Mouse (Mus musculus) right cerebral cortex, postnatal 10 days (tissue): ENCODE data around the gene Slc38a9.
A peak's percentile ranks its signal among the peaks of the same experiment; 100 is the strongest.

ENCODE experiments used
- DNase-seq, 2 experiments: peaks; one replicate each; pipeline ENCODE4 v3.0.0; 2021; ENCODE audit warnings: low spot score in 2 of 2

Gene Slc38a9

GRCm38 (mm10) chr13:112660574-112661381 is at the start of gene Slc38a9:
Gene Slc38a9 (plus strand): TSS chr13:112660751.
- peak; percentile 96 to 97 for DNase-seq

DNA sequence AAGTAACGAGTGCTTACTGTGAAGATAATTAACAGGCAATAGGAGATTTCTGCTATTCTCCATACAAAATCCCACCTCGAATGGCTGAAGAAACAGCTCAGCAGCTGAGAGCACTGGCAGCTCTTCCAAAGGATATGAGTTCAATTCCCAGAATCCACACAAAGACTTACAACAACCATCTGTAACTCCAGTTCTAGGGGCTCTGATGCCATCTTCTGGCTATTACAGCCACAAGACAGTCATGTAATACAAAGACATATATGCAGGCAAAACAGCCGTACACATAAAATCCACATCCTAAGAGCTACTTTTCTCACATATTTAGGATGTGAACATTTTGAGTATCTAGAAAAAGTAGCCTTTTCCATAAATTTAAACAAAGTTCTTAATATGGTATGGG is 39.0 kb upstream of the Slc38a9 start:
- DNase-seq: no peak

GRCm38 (mm10) chr13:112623656-112624055 is 36.9 kb upstream of the Slc38a9 start:
- DNase-seq: no peak

DNA sequence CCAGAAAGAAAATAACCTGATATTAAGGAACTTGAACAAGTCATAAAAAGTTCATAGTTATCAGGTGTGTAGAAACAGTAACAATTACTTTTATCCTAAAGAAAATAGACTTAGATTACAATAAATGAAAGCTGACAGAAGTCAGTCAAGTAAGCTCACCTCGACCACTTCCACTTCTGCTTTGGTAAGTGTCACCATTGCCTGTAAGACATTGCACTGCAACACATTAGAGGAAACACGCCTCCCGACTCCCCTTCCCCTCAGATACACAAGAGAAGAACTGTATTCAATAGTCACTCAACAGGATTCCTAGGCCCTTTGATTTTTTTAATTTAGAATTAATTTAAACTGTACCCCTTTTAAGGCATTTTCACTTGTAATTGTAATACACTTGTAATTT is 35.9 kb upstream of the Slc38a9 start:
- DNase-seq: no peak

- DNase-seq: no peak
Measured at GRCm38 (mm10) chr13:112625566-112625965, 35.0 kb upstream of the Slc38a9 start.

GRCm38 (mm10) chr13:112635174-112635837 is 25.2 kb upstream of the Slc38a9 start:
- DNase-seq: no peak

DNA sequence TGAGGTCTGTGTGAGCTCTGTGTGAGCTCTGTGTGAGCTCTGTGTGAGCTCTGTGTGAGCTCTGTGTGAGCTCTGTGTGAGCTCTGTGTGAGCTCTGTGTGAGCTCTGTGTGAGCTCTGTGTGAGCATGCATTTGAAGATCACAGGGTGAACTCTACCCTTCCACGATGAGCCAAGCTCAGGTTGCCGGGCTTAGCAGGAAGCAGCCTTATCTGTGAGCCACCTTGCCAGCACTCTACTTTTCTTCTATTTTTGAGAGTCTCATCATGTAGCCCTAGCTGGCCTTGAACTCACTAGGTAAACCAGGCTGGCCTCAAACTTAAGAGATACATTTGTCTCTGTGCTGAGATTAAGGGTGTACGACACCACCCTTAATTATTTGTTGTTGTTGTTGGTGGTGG is 24.1 kb upstream of the Slc38a9 start:
- no peak for DNase-seq

- DNase-seq: no peak
Measured at GRCm38 (mm10) chr13:112639111-112639510, 21.4 kb upstream of the Slc38a9 start.

- DNase-seq: no peak
Measured at GRCm38 (mm10) chr13:112642897-112643296, 17.7 kb upstream of the Slc38a9 start.

DNA sequence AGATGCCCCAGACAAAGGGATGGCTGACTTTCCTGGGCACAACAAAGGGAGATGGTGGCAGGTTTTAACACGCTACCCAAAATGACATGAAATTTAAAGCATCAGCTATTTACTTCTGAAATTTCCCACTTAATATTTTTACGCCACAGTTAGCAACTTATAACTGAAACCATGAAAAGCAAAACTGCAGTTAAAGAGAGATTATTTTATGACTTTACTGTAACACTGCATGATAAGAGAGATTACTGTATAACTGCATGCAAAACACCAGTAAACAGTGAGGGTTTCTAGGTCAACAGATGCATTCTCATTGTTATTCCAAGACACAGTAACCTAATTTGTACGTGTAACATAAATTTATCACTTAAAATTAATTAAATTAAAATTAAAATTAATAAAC is 15.6 kb upstream of the Slc38a9 start:
- no peak for DNase-seq

- no peak for DNase-seq
Measured at GRCm38 (mm10) chr13:112645529-112646186, 14.9 kb upstream of the Slc38a9 start.

DNA sequence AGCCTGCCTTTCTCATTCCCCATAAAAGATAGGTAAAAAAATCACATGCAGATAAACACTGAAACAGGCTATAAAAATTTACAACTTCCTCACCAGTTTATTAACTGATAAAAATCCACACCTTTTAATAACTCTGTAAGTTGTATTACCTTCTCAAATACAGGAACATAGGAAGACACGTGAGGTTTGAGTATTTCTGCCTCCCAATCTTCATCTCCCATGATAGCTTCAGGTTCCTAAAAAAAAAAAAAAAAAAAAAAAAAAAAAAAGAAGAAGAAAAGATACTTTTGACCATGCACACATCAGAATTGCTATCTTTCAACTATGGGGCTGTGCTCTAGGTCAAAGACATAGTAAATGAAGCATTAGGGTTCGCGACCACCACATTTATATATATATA is 9.4 kb upstream of the Slc38a9 start:
- DNase-seq: no peak

- DNase-seq: no peak
Measured at GRCm38 (mm10) chr13:112652205-112652604, 8.3 kb upstream of the Slc38a9 start, which contains the start of gene Ddx4. Gene Ddx4 (minus strand): TSS chr13:112652475.

- no peak for DNase-seq
Measured at GRCm38 (mm10) chr13:112659986-112660573, 471 bp upstream of the Slc38a9 start.

- no peak for DNase-seq
Measured at GRCm38 (mm10) chr13:112661687-112662086, 1.1 kb downstream of the Slc38a9 start.

- no peak for DNase-seq
Measured at GRCm38 (mm10) chr13:112666433-112667024, 6.0 kb downstream of the Slc38a9 start.

DNA sequence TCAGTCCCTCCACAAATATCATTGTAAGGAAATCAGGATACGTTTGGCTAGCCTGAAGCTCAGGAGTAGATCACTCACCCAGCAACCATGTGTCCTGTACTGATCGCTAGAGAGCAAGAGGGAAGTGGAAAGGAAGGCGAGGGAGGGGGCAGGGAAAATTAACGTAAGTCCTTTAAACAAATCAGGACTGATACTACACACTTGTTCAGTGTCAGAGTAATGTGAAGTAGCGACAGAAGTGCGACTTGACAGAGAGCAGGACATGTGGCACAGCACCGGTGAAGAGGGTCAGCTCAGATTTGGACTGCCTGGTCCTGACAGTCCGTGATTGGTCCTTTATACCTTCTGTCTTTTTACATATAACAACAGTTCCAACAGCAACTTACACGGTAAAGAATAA is 6.7 kb downstream of the Slc38a9 start:
- DNase-seq: no peak

GRCm38 (mm10) chr13:112671708-112672107 is 11.2 kb downstream of the Slc38a9 start:
- DNase-seq: no peak

DNA sequence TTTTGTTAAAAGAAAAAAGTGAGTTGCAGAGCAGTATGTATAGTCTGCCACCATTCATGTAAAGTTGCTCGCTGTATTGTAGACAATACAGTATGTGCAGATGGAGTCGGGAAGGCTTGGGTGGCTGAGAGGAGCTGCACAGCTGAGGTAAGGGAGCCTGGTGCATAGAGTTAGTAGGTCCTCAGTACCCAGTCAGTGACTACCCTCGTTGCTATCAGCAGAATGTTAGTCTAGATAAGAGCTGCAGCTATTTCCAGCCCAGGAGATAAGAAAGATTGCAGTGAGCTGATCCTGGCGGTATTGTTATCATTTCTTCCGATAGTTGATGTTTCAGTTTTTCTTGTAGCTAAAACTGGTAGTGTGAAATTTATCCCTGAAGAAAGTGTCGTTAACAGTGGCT is 12.2 kb downstream of the Slc38a9 start:
- DNase-seq: no peak

- peak; percentile 73 to 75 for DNase-seq
Measured at GRCm38 (mm10) chr13:112673899-112674447, 13.4 kb downstream of the Slc38a9 start.

- no peak for DNase-seq
Measured at GRCm38 (mm10) chr13:112678154-112678553, 17.6 kb downstream of the Slc38a9 start.

DNA sequence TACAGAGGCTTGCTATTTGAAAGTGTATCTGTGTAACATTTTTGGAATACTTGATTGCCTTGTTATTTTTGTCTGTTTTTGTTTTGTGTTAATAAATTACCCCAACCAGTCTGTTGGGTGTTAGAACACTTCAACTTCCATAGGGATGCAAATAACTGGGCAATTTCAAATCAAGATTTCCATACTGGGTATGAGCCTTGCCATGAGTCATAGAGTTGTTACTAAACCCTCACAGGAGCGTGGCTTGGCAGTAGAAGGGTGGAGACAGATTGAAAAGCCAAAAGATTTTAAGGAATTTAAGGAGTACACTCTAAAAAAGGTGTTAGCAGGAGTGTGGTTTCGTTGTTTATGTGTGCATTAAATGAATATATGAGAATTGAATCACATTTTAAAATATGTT is 22.8 kb downstream of the Slc38a9 start:
- DNase-seq: no peak
